ENCODE assay signal across 7 mouse cellular contexts in genomic region chr15:102126303-102126702, GRCm38 (mm10). TPM values are rescaled to one million over a fixed set of nuclear protein-coding genes. Genes with fewer than 3 reads are reported as not detected.
A peak's percentile ranks its signal among the peaks of the same experiment; 100 is the strongest.
DNase-seq lines count a peak whose midpoint lies in the region; ATAC-seq lines count a peak whose summit lies in the region.

No protein-coding gene starts in this region.

- no peak overlapping the region for H3K9ac ChIP-seq in lung, embryonic 15.5 days

- peaks cover 45% of the 10 kb centered on the region for H3K36me3 ChIP-seq in lung, embryonic 15.5 days

- no peaks in the 10 kb centered on the region for H3K9me3 ChIP-seq in lung, embryonic 15.5 days

- no peak for DNase-seq in lung, postnatal 25 days (ENCODE audit: low spot score)
- peak; percentile 78 for DNase-seq in gastrocnemius, postnatal 14 days
- peak; percentile 74 for DNase-seq in kidney, adult 9 months
- DNase-seq in testis, postnatal 14 days (ENCODE audit: low spot score) = peak; percentile 74
- no peak for DNase-seq in B cell, adult 2 months
- no peak for DNase-seq in urinary bladder, postnatal 10 days (ENCODE audit: low spot score)

- no peak overlapping the region for H3K4me3 ChIP-seq in lung, embryonic 15.5 days

- 31% methylated on average over 2 of the region's 2 CpGs for WGBS in lung, embryonic 15.5 days

- intact Hi-C loops in gastrocnemius, postnatal 14 days (cut with DNase I; ENCODE audit: low total_unique reads) = no loop called here

- H3K27me3 ChIP-seq in lung, embryonic 15.5 days = no peaks in the 10 kb centered on the region

- no peaks in the 10 kb centered on the region; the same call in 1 of the 2 replicates for H3K4me1 ChIP-seq in lung, embryonic 15.5 days

- H3K27ac ChIP-seq in lung, embryonic 15.5 days = 0 out of 2 replicates have a peak overlapping the region, but pooled peaks have one; percentile 2

- 0 out of 2 replicates have a peak, but pooled peaks have one; percentile 39 for ATAC-seq in lung, embryonic 15.5 days (ENCODE audit: borderline replicate concordance, extremely low read depth, low FRiP score, low TSS enrichment)

- no peak overlapping the region for H3K4me2 ChIP-seq in lung, embryonic 15.5 days

RNA-seq across cellular contexts. Expression of gene Spryd3, which starts 9.7 kb away (rescaled TPM):
- 18.8 and 20.5 TPM in 2 replicates for polyA plus RNA-seq in lung, embryonic 15.5 days (2015; fragmentation: Nextera tagmentation; extraction: Ambion mirVana)
- 10 to 100 TPM; 10.0 to 12.0 TPM for total RNA-seq in gastrocnemius, postnatal 14 days (2021)

RNA-seq across cellular contexts. Expression of gene Igfbp6, which starts 17.9 kb away (rescaled TPM):
- polyA plus RNA-seq in lung, embryonic 15.5 days (2015; fragmentation: Nextera tagmentation; extraction: Ambion mirVana) = 12.3 and 16.8 TPM in 2 replicates
- total RNA-seq in gastrocnemius, postnatal 14 days (2021) = 10 to 100 TPM; 65.6 to 80.6 TPM

RNA-seq across cellular contexts. Expression of gene Soat2, which starts 24.0 kb away (rescaled TPM):
- 0.20 and 0.34 TPM in 2 replicates for polyA plus RNA-seq in lung, embryonic 15.5 days (2015; fragmentation: Nextera tagmentation; extraction: Ambion mirVana)
- under 1 TPM in 1 of 2 experiments, not detected in 1; 0.13 TPM for total RNA-seq in gastrocnemius, postnatal 14 days (2021)

RNA-seq across cellular contexts. Expression of gene Tns2, which starts 26.1 kb away (rescaled TPM):
- 47.6 and 54.5 TPM in 2 replicates for polyA plus RNA-seq in lung, embryonic 15.5 days (2015; fragmentation: Nextera tagmentation; extraction: Ambion mirVana)
- total RNA-seq in gastrocnemius, postnatal 14 days (2021) = 10 to 100 TPM; 29.8 to 45.6 TPM

RNA-seq across cellular contexts. Expression of gene Eif4b, which starts 52.7 kb away (rescaled TPM):
- 118 and 121 TPM in 2 replicates for polyA plus RNA-seq in lung, embryonic 15.5 days (2015; fragmentation: Nextera tagmentation; extraction: Ambion mirVana)
- total RNA-seq in gastrocnemius, postnatal 14 days (2021) = 100 to 1,000 TPM; 130 to 139 TPM

Comparison
In these comparisons a context has a peak if more than half of its experiments do, and no peak if none do; other contexts are left out.
1. DNase-seq: peak in gastrocnemius, postnatal 14 days (single experiment), kidney, adult 9 months (single experiment) and testis, postnatal 14 days (single experiment); none in lung, postnatal 25 days (single experiment), B cell, adult 2 months (0 of 2) and urinary bladder, postnatal 10 days (single experiment).